Mouse (Mus musculus): ENCODE measurements around the gene Dcx. TPM values are rescaled to one million over a fixed set of nuclear protein-coding genes. Genes with fewer than 3 reads are reported as not detected.

The Dcx gene
- not detected in 2 replicates for total RNA-seq (2015)
- total RNA-seq (2017), result not detected in 2 replicates

- ATAC-seq (ENCODE audit: poor library complexity, severe bottlenecking), result no peak
These were observed at the start of gene Dcx for GRCm38 (mm10) chrX:143932958-143933357. Gene Dcx, minus strand, starts transcription at chrX:143933311.

- ATAC-seq (ENCODE audit: poor library complexity, severe bottlenecking), result no peak
These were observed 33.1 kb upstream of the Dcx start for GRCm38 (mm10) chrX:143966249-143966648.

GRCm38 (mm10) chrX:143933671-143934070 is 560 bp upstream of the Dcx start:
- no peak for ATAC-seq (ENCODE audit: poor library complexity, severe bottlenecking)

GRCm38 (mm10) chrX:143932530-143932929 is 581 bp downstream of the Dcx start:
- ATAC-seq (ENCODE audit: poor library complexity, severe bottlenecking), result no peak

GRCm38 (mm10) chrX:143931400-143932185 is 1.5 kb downstream of the Dcx start:
- ATAC-seq (ENCODE audit: poor library complexity, severe bottlenecking), result no peak

- ATAC-seq (ENCODE audit: poor library complexity, severe bottlenecking), result no peak
These were observed 11.0 kb downstream of the Dcx start for GRCm38 (mm10) chrX:143922070-143922469.

- ATAC-seq (ENCODE audit: poor library complexity, severe bottlenecking), result no peak
These were observed 26.2 kb downstream of the Dcx start for GRCm38 (mm10) chrX:143906699-143907471.

- ATAC-seq (ENCODE audit: poor library complexity, severe bottlenecking), result no peak
These were observed 28.4 kb downstream of the Dcx start for GRCm38 (mm10) chrX:143904689-143905088.

- ATAC-seq (ENCODE audit: poor library complexity, severe bottlenecking), result no peak
These were observed 30.8 kb downstream of the Dcx start for GRCm38 (mm10) chrX:143902300-143902699.

- ATAC-seq (ENCODE audit: poor library complexity, severe bottlenecking), result no peak
These were observed 35.5 kb downstream of the Dcx start for GRCm38 (mm10) chrX:143897363-143898285.

GRCm38 (mm10) chrX:143896936-143897335 is 36.2 kb downstream of the Dcx start:
- ATAC-seq (ENCODE audit: poor library complexity, severe bottlenecking), result no peak

GRCm38 (mm10) chrX:143893180-143893579 is 39.9 kb downstream of the Dcx start:
- ATAC-seq (ENCODE audit: poor library complexity, severe bottlenecking), result no peak

- ATAC-seq (ENCODE audit: poor library complexity, severe bottlenecking), result no peak
These were observed 47.3 kb downstream of the Dcx start for GRCm38 (mm10) chrX:143885765-143886164.

- no peak for ATAC-seq (ENCODE audit: poor library complexity, severe bottlenecking)
These were observed 48.2 kb downstream of the Dcx start for GRCm38 (mm10) chrX:143884953-143885352.

GRCm38 (mm10) chrX:143884299-143884698 is 48.8 kb downstream of the Dcx start:
- ATAC-seq (ENCODE audit: poor library complexity, severe bottlenecking), result no peak

- no peak for ATAC-seq (ENCODE audit: poor library complexity, severe bottlenecking)
These were observed 51.2 kb downstream of the Dcx start for GRCm38 (mm10) chrX:143881806-143882468.

GRCm38 (mm10) chrX:143879631-143880030 is 53.5 kb downstream of the Dcx start:
- no peak for ATAC-seq (ENCODE audit: poor library complexity, severe bottlenecking)

- no peak for ATAC-seq (ENCODE audit: poor library complexity, severe bottlenecking)
These were observed 65.9 kb downstream of the Dcx start for GRCm38 (mm10) chrX:143867129-143867664.

GRCm38 (mm10) chrX:143851351-143851750 is 81.8 kb downstream of the Dcx start:
- ATAC-seq (ENCODE audit: poor library complexity, severe bottlenecking), result no peak

- no peak for ATAC-seq (ENCODE audit: poor library complexity, severe bottlenecking)
These were observed 83.1 kb downstream of the Dcx start for GRCm38 (mm10) chrX:143849969-143850368.

All from megakaryocyte, adult 5-6 weeks (primary cell).